Mouse (Mus musculus) heart, adult 8-10 months (tissue): ENCODE results near the gene Slc25a24. TPM values are rescaled to one million over a fixed set of nuclear protein-coding genes. Genes with fewer than 3 reads are reported as not detected.

ENCODE experiments used
- DNase-seq: peaks from one replicate; pipeline ENCODE4 v3.0.0; 2022; ENCODE audit warnings: low spot score
- total RNA-seq, 4 experiments: library from RNA; stranded (reverse); gene quantifications; 2 replicates each; pipeline ENCODE4 v1.2.4; 2022

The Slc25a24 gene
- total RNA-seq, 4 experiments from 2014 or later, result 3.9 to 5.5 (median 4.6) TPM

- DNase-seq, result no peak
Measured at GRCm38 (mm10) chr3:109169121-109169520, 46.2 kb downstream of the Slc25a24 start.

- DNase-seq, result peak; percentile 67
Measured at GRCm38 (mm10) chr3:109171070-109171778, 48.3 kb downstream of the Slc25a24 start.

- DNase-seq, result no peak
Measured at GRCm38 (mm10) chr3:109174394-109174793, 51.4 kb downstream of the Slc25a24 start.

GRCm38 (mm10) chr3:109178705-109179104 lies 55.8 kb downstream of the Slc25a24 start:
- no peak for DNase-seq

GRCm38 (mm10) chr3:109179528-109180076 lies 56.7 kb downstream of the Slc25a24 start:
- no peak for DNase-seq

- DNase-seq, result no peak
Measured at GRCm38 (mm10) chr3:109196166-109196565, 73.2 kb downstream of the Slc25a24 start.

- DNase-seq, result peak; percentile 33
Measured at GRCm38 (mm10) chr3:109199280-109199679, 76.3 kb downstream of the Slc25a24 start.

GRCm38 (mm10) chr3:109212322-109212721 lies 89.4 kb downstream of the Slc25a24 start:
- DNase-seq, result no peak

- DNase-seq, result no peak
Measured at GRCm38 (mm10) chr3:109216352-109216751, 93.4 kb downstream of the Slc25a24 start.

Other genes starting within 250 kb of the Slc25a24 start
- gene Fndc7, start 233.1 kb upstream of the Slc25a24 start, total RNA-seq, result under 1 TPM in 1 of 4 experiments, not detected in 3; 0.06 TPM
- 10 to 100 TPM; 14.1 to 18.6 (median 17.4) TPM for gene Prpf38b, start 211.4 kb upstream of the Slc25a24 start, total RNA-seq
- not detected for gene Henmt1, start 183.3 kb upstream of the Slc25a24 start, total RNA-seq
- not detected for gene Gm9857, start 182.7 kb upstream of the Slc25a24 start, total RNA-seq
- 10 to 100 TPM in 3 of 4 experiments, 1 to 10 TPM in 1; 8.0 to 11.7 (median 11.0) TPM for gene Fam102b, start 95.5 kb upstream of the Slc25a24 start, total RNA-seq
- not detected for gene Slc25a54, start 42.7 kb upstream of the Slc25a24 start, total RNA-seq
- 1 to 10 TPM; 3.2 to 6.0 (median 4.8) TPM for gene Vav3, start 217.5 kb downstream of the Slc25a24 start, total RNA-seq